Mouse (Mus musculus) spleen, adult 2 months (tissue): Measurements from ENCODE around the gene Txn2.

ENCODE experiments used
- CTCF ChIP-seq: fragments of 200-500 bp; IDR thresholded peaks from 2 replicates; pipeline ENCODE4 v1.5.1; 2011; ENCODE audit warnings: mild to moderate bottlenecking, inconsistent platforms; ENCODE audit not compliant: insufficient read depth, insufficient read length, insufficient replicate concordance; ENCODE audit errors: extremely low read depth
- POLR2A ChIP-seq: fragments of 200-500 bp; IDR thresholded peaks from 2 replicates; pipeline ENCODE4 v1.6.1; 2011; ENCODE audit warnings: low read depth, low read length, inconsistent platforms

DNA sequence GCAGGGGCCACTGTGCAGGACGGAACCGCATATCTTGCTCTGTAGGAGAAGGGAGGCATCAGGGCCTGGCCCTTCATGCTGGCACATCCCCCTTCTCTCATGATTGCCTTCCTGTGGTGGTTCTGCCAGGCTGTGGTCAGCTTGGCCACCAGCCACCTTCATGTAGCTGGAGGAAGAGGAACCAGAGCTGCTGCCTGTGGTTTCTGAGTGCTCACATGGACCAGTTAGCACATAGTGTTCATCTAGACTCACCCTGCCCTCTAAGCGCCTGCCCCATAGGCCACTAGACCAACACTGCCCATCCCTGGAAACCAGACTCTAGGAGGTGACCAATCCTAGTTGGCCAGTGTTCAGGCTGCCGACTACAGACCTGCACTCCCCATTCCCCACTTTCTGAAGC is 16.9 kb upstream of the Txn2 start:
- TF ChIP-seq CTCF (no peak), POLR2A (no peak)
